21 mouse cellular contexts compared by ENCODE assay signal in the genomic region with DNA sequence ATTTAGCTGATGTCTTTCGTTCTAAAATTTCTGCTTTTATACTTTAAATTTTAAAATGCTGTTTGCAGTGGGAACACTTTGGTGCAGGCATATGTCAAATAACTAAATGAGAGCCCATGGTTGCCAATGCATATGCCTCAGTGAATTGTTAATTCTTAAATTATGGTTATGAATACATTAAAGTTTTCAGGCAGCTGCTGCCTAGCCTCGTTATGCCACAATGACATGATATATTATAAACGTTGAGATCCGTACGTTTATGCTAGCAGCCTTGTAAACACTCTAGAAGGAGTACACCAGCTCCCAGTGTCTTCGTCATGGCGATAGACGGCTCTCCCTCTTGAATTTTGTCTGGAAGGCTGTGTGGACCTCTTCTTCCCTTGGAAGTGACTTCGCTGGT.
A peak's percentile ranks its signal among the peaks of the same experiment; 100 is the strongest.
DNase-seq lines count a peak whose midpoint lies in the region; ATAC-seq and TF ChIP-seq lines count a peak whose summit lies in the region.
"Had no signal": no experiment of that assay in that cellular context is flagged by ENCODE, and none has a peak within 500 bp of the region (broad histone marks: within the 10 kb centered on the region; RNA-seq: fewer than 3 reads in every experiment).

No protein-coding gene starts in this region.

- no peaks in the 10 kb centered on the region for H3K27me3 ChIP-seq in forebrain, embryonic 13.5 days
- H3K27me3 ChIP-seq in forebrain, embryonic 11.5 days (ENCODE audit: control insufficient read depth, insufficient read depth, low read length) = no peaks in the 10 kb centered on the region
- no peaks in the 10 kb centered on the region for H3K27me3 ChIP-seq in limb, embryonic 10.5 days (ENCODE audit: low read depth, poor library complexity, severe bottlenecking)
- H3K27me3 ChIP-seq: hindbrain, embryonic 12.5 days had no signal

- H3K9me3 ChIP-seq in forebrain, embryonic 13.5 days (replicated peaks) = no peaks in the 10 kb centered on the region
- H3K9me3 ChIP-seq in forebrain, embryonic 11.5 days (ENCODE audit: control insufficient read depth, low read length) = no peaks in the 10 kb centered on the region
- H3K9me3 ChIP-seq in limb, embryonic 10.5 days (replicated peaks) = no peaks in the 10 kb centered on the region
- H3K9me3 ChIP-seq: hindbrain, embryonic 12.5 days had no signal

- no peak for DNase-seq in forebrain, embryonic 11.5 days (ENCODE audit: low spot score)
- no peak for DNase-seq in frontal cortex, postnatal 36 days (ENCODE audit: low spot score in 2 of 2)
- peak; percentile 51 for DNase-seq in brain, embryonic 14.5 days (ENCODE audit: low read depth)
- DNase-seq in limb, embryonic 10.5 days (ENCODE audit: low spot score) = no peak
- DNase-seq: adrenal gland, adult 8-10 months; adrenal gland, postnatal 25 days; cerebellum, adult 18-20 months; cerebellum, adult 9-10 months; cerebellum, postnatal 14 days; gastrocnemius, adult 2 months; gastrocnemius, postnatal 14 days; heart, adult 11 months; kidney, adult 2 months had no signal

- no peak overlapping the region for H3K4me3 ChIP-seq in forebrain, embryonic 13.5 days
- no peak overlapping the region for H3K4me3 ChIP-seq in forebrain, embryonic 11.5 days (ENCODE audit: low read depth, low read length)
- H3K4me3 ChIP-seq in limb, embryonic 10.5 days = no peak overlapping the region
- H3K4me3 ChIP-seq: gastrocnemius, adult 2 months; hindbrain, embryonic 12.5 days had no signal

- no peak for TF ChIP-seq POLR2A in brain, embryonic 14.5 days (IDR thresholded peaks at IDR 0.05; ENCODE audit: borderline replicate concordance, extremely low read depth, insufficient read depth, insufficient read length, poor library complexity, severe bottlenecking)

- no peak overlapping the region for H3K9ac ChIP-seq in forebrain, embryonic 13.5 days
- no peak overlapping the region for H3K9ac ChIP-seq in forebrain, embryonic 11.5 days (ENCODE audit: low read length)
- H3K9ac ChIP-seq: hindbrain, embryonic 12.5 days had no signal

- no peaks in the 10 kb centered on the region for H3K4me1 ChIP-seq in forebrain, embryonic 13.5 days
- H3K4me1 ChIP-seq in forebrain, embryonic 11.5 days (replicated peaks; ENCODE audit: control insufficient read depth, insufficient read depth, low read length) = no peaks in the 10 kb centered on the region
- no peaks in the 10 kb centered on the region for H3K4me1 ChIP-seq in limb, embryonic 10.5 days
- H3K4me1 ChIP-seq: hindbrain, embryonic 12.5 days had no signal

- peak; percentile 78; the same call in 1 of the 2 replicates for ATAC-seq in forebrain, embryonic 13.5 days
- ATAC-seq in forebrain, embryonic 11.5 days (replicated peaks; ENCODE audit: low FRiP score) = no peak
- ATAC-seq in frontal cortex, adult (ENCODE audit: low TSS enrichment) = peak; percentile 38; the same call in 1 of the 2 replicates
- ATAC-seq: activated CD4-positive, CD25-positive, alpha-beta regulatory T cell, adult 4 months; hindbrain, postnatal 0 days; inflammation-experienced regulatory T-cells, adult 6 months; intestine, embryonic 16.5 days had no signal

- no peak for TF ChIP-seq CTCF in brain, embryonic 14.5 days (IDR thresholded peaks at IDR 0.05; ENCODE audit: borderline replicate concordance, extremely low read depth, insufficient read depth, insufficient read length)

- no peaks in the 10 kb centered on the region for H3K36me3 ChIP-seq in forebrain, embryonic 13.5 days (ENCODE audit: poor library complexity, severe bottlenecking)
- no peaks in the 10 kb centered on the region for H3K36me3 ChIP-seq in forebrain, embryonic 11.5 days (ENCODE audit: control insufficient read depth, insufficient read depth, low read length)
- no peaks in the 10 kb centered on the region for H3K36me3 ChIP-seq in limb, embryonic 10.5 days
- H3K36me3 ChIP-seq: hindbrain, embryonic 12.5 days had no signal

- H3K4me2 ChIP-seq in forebrain, embryonic 13.5 days = no peak overlapping the region
- H3K4me2 ChIP-seq in forebrain, embryonic 11.5 days (ENCODE audit: low read depth, low read length, severe bottlenecking) = no peak overlapping the region
- H3K4me2 ChIP-seq: heart, embryonic 11.5 days; hindbrain, embryonic 12.5 days had no signal

- 72% methylated on average over 9 of the region's 9 CpGs for WGBS in forebrain, embryonic 13.5 days
- WGBS in forebrain, embryonic 11.5 days = 90% methylated on average over 9 of the region's 9 CpGs
- 82% methylated on average over 9 of the region's 9 CpGs for WGBS in limb, embryonic 10.5 days

- no peak overlapping the region for H3K27ac ChIP-seq in forebrain, embryonic 13.5 days
- no peak overlapping the region for H3K27ac ChIP-seq in forebrain, embryonic 11.5 days (ENCODE audit: low read depth, low read length)
- no peak overlapping the region for H3K27ac ChIP-seq in limb, embryonic 10.5 days
- H3K27ac ChIP-seq: gastrocnemius, adult 2 months; hindbrain, embryonic 12.5 days; hindbrain, postnatal 0 days had no signal
